Mouse (Mus musculus): ENCODE measurements around the gene Tnrc6c.

DNA sequence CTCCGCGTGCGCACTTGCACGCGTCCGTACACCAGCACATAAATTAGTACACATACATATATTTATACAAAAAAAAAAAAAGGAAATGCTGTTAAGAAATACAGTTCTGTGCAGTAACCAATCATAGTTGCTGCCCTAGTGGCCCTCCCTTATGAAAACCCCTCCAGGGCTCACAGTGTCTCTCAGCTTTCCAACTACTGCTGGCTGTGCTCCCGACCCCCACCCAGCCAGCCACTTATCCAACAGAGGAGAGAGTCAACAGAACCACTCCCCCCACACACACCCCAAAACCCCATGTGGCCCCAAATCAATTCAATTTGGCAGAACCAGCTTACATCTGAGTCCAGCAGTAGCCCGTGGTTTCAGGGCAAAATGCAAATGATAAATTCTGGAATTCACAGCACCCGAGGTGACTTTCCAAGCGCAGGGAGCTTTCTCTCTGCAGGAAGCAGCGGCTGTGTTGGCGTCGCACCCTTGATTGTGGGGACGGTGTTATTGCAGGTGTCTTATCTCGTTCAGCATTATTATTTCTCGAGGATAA, 36.7 kb upstream of the Tnrc6c start:
- TF ChIP-seq POLR2A (IDR thresholded peaks at IDR 0.05; ENCODE audit: low read depth, low read length), result no peak
- no peak for TF ChIP-seq CTCF (conservative IDR thresholded peaks at IDR 0.05; ENCODE audit: insufficient read depth, insufficient read length, low read depth, low read length)

Measured in kidney, adult 2 months (tissue).